9 mouse cellular contexts compared by ENCODE assay signal in genomic region chr3:84937360-84938355, GRCm38 (mm10).
DNase-seq lines count a peak whose midpoint lies in the region; ATAC-seq lines count a peak whose summit lies in the region.
"Had no signal": no experiment of that assay in that cellular context is flagged by ENCODE, and none has a peak within 500 bp of the region (broad histone marks: within the 10 kb centered on the region; RNA-seq: fewer than 3 reads in every experiment).

No protein-coding gene starts in this region.

- H3K4me2 ChIP-seq in liver, embryonic 13.5 days: no peak overlapping the region

- 0 out of 2 replicates have a peak overlapping the region, but pooled peaks have one; percentile 3 for H3K9ac ChIP-seq in liver, embryonic 13.5 days

- H3K27me3 ChIP-seq in liver, embryonic 13.5 days: no peaks in the 10 kb centered on the region

- WGBS in liver, embryonic 13.5 days (ENCODE audit: insufficient replicate concordance): 56% methylated on average over 12 of the region's 12 CpGs

- no peak overlapping the region for H3K4me3 ChIP-seq in liver, embryonic 13.5 days (replicated peaks)

- peak; percentile 62 for ATAC-seq in liver, embryonic 13.5 days (ENCODE audit: low read depth)

- H3K4me1 ChIP-seq in liver, embryonic 13.5 days (replicated peaks): peaks cover 10% of the 10 kb centered on the region

- H3K36me3 ChIP-seq in liver, embryonic 13.5 days: no peaks in the 10 kb centered on the region

- H3K27ac ChIP-seq in liver, embryonic 13.5 days: no peak overlapping the region
- H3K27ac ChIP-seq: kidney, postnatal 0 days had no signal

- DNase-seq in right cerebral cortex, adult 2 months (ENCODE audit: low spot score in 2 of 2): peak; percentile 59 to 62
- DNase-seq in right cerebral cortex, postnatal 25 days: no peak
- peak; percentile 29 to 43 for DNase-seq in frontal cortex, postnatal 10 days (ENCODE audit: low spot score in 2 of 2)
- peak; percentile 18 for DNase-seq in liver, embryonic 13.5 days
- DNase-seq in right cerebral cortex, postnatal 4 days: peak; percentile 12
- no peak for DNase-seq in urinary bladder, postnatal 10 days (ENCODE audit: low spot score)
- DNase-seq in kidney, adult 8-10 months: no peak
- no peak for DNase-seq in lung, postnatal 4 days

- no peaks in the 10 kb centered on the region for H3K9me3 ChIP-seq in liver, embryonic 13.5 days (replicated peaks)

Comparison
In these comparisons a context has a peak if more than half of its experiments do, and no peak if none do; other contexts are left out.
1. DNase-seq: peak in right cerebral cortex, adult 2 months (2 of 2), frontal cortex, postnatal 10 days (2 of 2), liver, embryonic 13.5 days (single experiment) and right cerebral cortex, postnatal 4 days (single experiment); none in right cerebral cortex, postnatal 25 days (single experiment), urinary bladder, postnatal 10 days (single experiment), kidney, adult 8-10 months (0 of 2) and lung, postnatal 4 days (0 of 2).